Mouse (Mus musculus) stomach, embryonic 15.5 days (tissue): ENCODE results near the gene Fkbp4. TPM values are rescaled to one million over a fixed set of nuclear protein-coding genes. Genes with fewer than 3 reads are reported as not detected.

Source experiments
- ATAC-seq: fragments of 200-750 bp; cut with Nextera tagmentation; 2 replicates; pipeline ENCODE4 v1.8.0; 2017; ENCODE audit warnings: low read depth, moderate number of reproducible peaks, moderate TSS enrichment; ENCODE audit not compliant: insufficient read depth, low FRiP score
- H3K27ac ChIP-seq: fragments of 300-500 bp; sonication (generic); 2 replicates; pipeline ENCODE4 v1.5.1; 2015; ENCODE audit warnings: mild to moderate bottlenecking, inconsistent platforms
- H3K27me3 ChIP-seq: fragments of 300-500 bp; sonication (generic); replicated peaks from 2 replicates; pipeline ENCODE4 v1.6.1; 2015; ENCODE audit warnings: inconsistent platforms
- H3K36me3 ChIP-seq: fragments of 300-500 bp; sonication (generic); 2 replicates; pipeline ENCODE4 v1.6.1; 2015; ENCODE audit warnings: inconsistent platforms
- H3K4me1 ChIP-seq: fragments of 300-500 bp; sonication (generic); 2 replicates; pipeline ENCODE4 v1.6.1; 2015; ENCODE audit warnings: inconsistent platforms
- H3K4me2 ChIP-seq: fragments of 300-500 bp; sonication (generic); 2 replicates; pipeline ENCODE4 v1.6.1; 2015; ENCODE audit warnings: mild to moderate bottlenecking, inconsistent platforms
- H3K4me3 ChIP-seq: fragments of 300-500 bp; sonication (generic); replicated peaks from 2 replicates; pipeline ENCODE4 v1.5.1; 2015; ENCODE audit warnings: inconsistent platforms
- H3K9ac ChIP-seq: fragments of 300-500 bp; sonication (generic); 2 replicates; pipeline ENCODE4 v1.6.1; 2015; ENCODE audit warnings: inconsistent platforms
- H3K9me3 ChIP-seq: fragments of 300-500 bp; sonication (generic); 2 replicates; pipeline ENCODE4 v1.6.1; 2016; ENCODE audit warnings: inconsistent platforms
- WGBS: fragments of 180-500 bp; shearing (Covaris S2); methylation state at CpG from one replicate; pipeline ENCODE4 v1.1.7; 2015; 5-methylcytosine and 5-hydroxymethylcytosine counted together
- polyA plus RNA-seq: library from polyadenylated mRNA; unstranded; fragments of >200 nt; fragmentation: Nextera tagmentation; extraction: Ambion mirVana; gene quantifications from 2 replicates; pipeline ENCODE4 v1.2.1, GENCODE M21; 2015

Gene Fkbp4
- polyA plus RNA-seq, 1 experiment from 2014 or later, result 407 TPM

- Histone ChIP-seq H3K4me1 (no peaks in the 10 kb centered on the region), H3K4me3 (no peak overlapping the region), H3K27ac (no peak overlapping the region), H3K27me3 (no peaks in the 10 kb centered on the region), H3K4me2 (no peak overlapping the region), H3K36me3 (no peaks in the 10 kb centered on the region), H3K9me3 (no peaks in the 10 kb centered on the region), H3K9ac (no peak overlapping the region)
- no peak for ATAC-seq
- 83% methylated on average over 14 of the region's 14 CpGs for WGBS
Observed at GRCm38 (mm10) chr6:128460729-128461503, 22.4 kb upstream of the Fkbp4 start.

- Histone ChIP-seq H3K4me2 (no peak overlapping the region), H3K4me3 (no peak overlapping the region), H3K9ac (no peak overlapping the region), H3K27me3 (no peaks in the 10 kb centered on the region), H3K27ac (no peak overlapping the region), H3K4me1 (no peaks in the 10 kb centered on the region), H3K9me3 (no peaks in the 10 kb centered on the region), H3K36me3 (no peaks in the 10 kb centered on the region)
- no peak for ATAC-seq
- 50% methylated on average over 2 of the region's 2 CpGs for WGBS
Observed at GRCm38 (mm10) chr6:128460321-128460720, 21.8 kb upstream of the Fkbp4 start.

GRCm38 (mm10) chr6:128457186-128457585 lies 18.7 kb upstream of the Fkbp4 start:
- 78% methylated on average over 5 of the region's 5 CpGs for WGBS
- Histone ChIP-seq H3K4me3 (no peak overlapping the region), H3K9me3 (no peaks in the 10 kb centered on the region), H3K4me2 (no peak overlapping the region), H3K27ac (no peak overlapping the region), H3K9ac (no peak overlapping the region), H3K36me3 (no peaks in the 10 kb centered on the region), H3K4me1 (no peaks in the 10 kb centered on the region), H3K27me3 (no peaks in the 10 kb centered on the region)
- ATAC-seq, result no peak

- no peak overlapping the region for H3K4me3 ChIP-seq
- no peaks in the 10 kb centered on the region for H3K27me3 ChIP-seq
- no peak overlapping the region for H3K27ac ChIP-seq
- no peaks in the 10 kb centered on the region for H3K36me3 ChIP-seq
- no peak overlapping the region for H3K9ac ChIP-seq
- no peak for ATAC-seq
- no peak overlapping the region for H3K4me2 ChIP-seq
- no peaks in the 10 kb centered on the region for H3K4me1 ChIP-seq
- WGBS, result 62% methylated on average over 12 of the region's 12 CpGs
- no peaks in the 10 kb centered on the region for H3K9me3 ChIP-seq
Observed at GRCm38 (mm10) chr6:128455835-128456605, 17.5 kb upstream of the Fkbp4 start.

GRCm38 (mm10) chr6:128447063-128447462 lies 8.6 kb upstream of the Fkbp4 start:
- Histone ChIP-seq H3K36me3 (no peaks in the 10 kb centered on the region), H3K27ac (no peak overlapping the region), H3K9ac (no peak overlapping the region), H3K27me3 (no peaks in the 10 kb centered on the region), H3K9me3 (no peaks in the 10 kb centered on the region), H3K4me1 (0 out of 2 replicates have a peak, but pooled peaks cover 4% of the 10 kb centered on the region), H3K4me3 (no peak overlapping the region), H3K4me2 (no peak overlapping the region)
- no peak for ATAC-seq
- 95% methylated on average over 5 of the region's 5 CpGs for WGBS

- no peak overlapping the region for H3K9ac ChIP-seq
- peak overlapping the region; percentile 16 for H3K4me3 ChIP-seq
- peak; percentile 68 for ATAC-seq
- H3K4me1 ChIP-seq, result 0 out of 2 replicates have a peak, but pooled peaks cover 4% of the 10 kb centered on the region
- no peak overlapping the region for H3K27ac ChIP-seq
- 15% methylated on average over 14 of the region's 14 CpGs for WGBS
- peak overlapping the region; percentile 41 for H3K4me2 ChIP-seq
- no peaks in the 10 kb centered on the region for H3K27me3 ChIP-seq
- H3K9me3 ChIP-seq, result no peaks in the 10 kb centered on the region
- no peaks in the 10 kb centered on the region for H3K36me3 ChIP-seq
Observed at GRCm38 (mm10) chr6:128445761-128446535, 7.5 kb upstream of the Fkbp4 start.

- no peaks in the 10 kb centered on the region for H3K9me3 ChIP-seq
- no peak overlapping the region for H3K4me3 ChIP-seq
- WGBS, result 91% methylated on average over 2 of the region's 2 CpGs
- peaks cover 7% of the 10 kb centered on the region for H3K36me3 ChIP-seq
- no peak overlapping the region for H3K4me2 ChIP-seq
- H3K9ac ChIP-seq, result no peak overlapping the region
- no peak for ATAC-seq
- H3K27me3 ChIP-seq, result no peaks in the 10 kb centered on the region
- no peak overlapping the region for H3K27ac ChIP-seq
- H3K4me1 ChIP-seq, result peaks cover 7% of the 10 kb centered on the region; the same call in 1 of the 2 replicates
Observed at GRCm38 (mm10) chr6:128440238-128440637, 1.8 kb upstream of the Fkbp4 start.

GRCm38 (mm10) chr6:128438871-128439341 lies 429 bp upstream of the Fkbp4 start:
- ATAC-seq, result peak; percentile 30; the same call in 1 of the 2 replicates
- H3K27me3 ChIP-seq, result no peaks in the 10 kb centered on the region
- H3K4me3 ChIP-seq, result peak overlapping the region; percentile 92
- WGBS, result 23% methylated on average over 18 of the region's 18 CpGs
- no peaks in the 10 kb centered on the region for H3K9me3 ChIP-seq
- peaks cover 7% of the 10 kb centered on the region; the same call in 1 of the 2 replicates for H3K4me1 ChIP-seq
- peak overlapping the region; percentile 71 for H3K4me2 ChIP-seq
- peaks cover 20% of the 10 kb centered on the region for H3K36me3 ChIP-seq
- H3K9ac ChIP-seq, result peak overlapping the region; percentile 39; the same call in 1 of the 2 replicates
- peak overlapping the region; percentile 95 for H3K27ac ChIP-seq

GRCm38 (mm10) chr6:128437731-128438316 lies 653 bp downstream of the Fkbp4 start:
- ATAC-seq, result peak; percentile 85
- Histone ChIP-seq H3K27ac (peak overlapping the region; percentile 95), H3K9me3 (no peaks in the 10 kb centered on the region), H3K4me1 (peaks cover 7% of the 10 kb centered on the region; the same call in 1 of the 2 replicates), H3K4me3 (peak overlapping the region; percentile 92), H3K4me2 (peak overlapping the region; percentile 71), H3K27me3 (no peaks in the 10 kb centered on the region), H3K9ac (peak overlapping the region; percentile 81), H3K36me3 (peaks cover 31% of the 10 kb centered on the region)
- whole genome bisulfite sequencing, result under 1% methylated on average over 51 of the region's 52 CpGs

GRCm38 (mm10) chr6:128437288-128437687 lies 1.2 kb downstream of the Fkbp4 start:
- Histone ChIP-seq H3K4me3 (peak overlapping the region; percentile 92), H3K36me3 (peaks cover 36% of the 10 kb centered on the region), H3K9ac (peak overlapping the region; percentile 81), H3K4me2 (peak overlapping the region; percentile 71), H3K27ac (peak overlapping the region; percentile 95), H3K27me3 (no peaks in the 10 kb centered on the region), H3K9me3 (no peaks in the 10 kb centered on the region), H3K4me1 (peaks cover 7% of the 10 kb centered on the region; the same call in 1 of the 2 replicates)
- ATAC-seq, result no peak
- WGBS, result under 1% methylated on average over 10 of the region's 10 CpGs
